Mouse (Mus musculus) hematopoietic stem cell, adult 5-6 weeks (primary cell): ENCODE measurements at regions not wholly inside any gene's neighbourhood (a gene's known extent, or its start where the extent isn't known, plus 50 kb on each side); places are given as distances from the start of the nearest gene placed in this dataset.

Experiments used
- ATAC-seq, 2 experiments: fragments of 125-278 bp in 1 of 2; replicated peaks in 1 of 2; 2 replicates each; pipeline ENCODE4 v1.8.0; 2016 to 2017; ENCODE audit warnings: inconsistent platforms in 2 of 2, mild to moderate bottlenecking in 2 of 2, moderate number of reproducible peaks in 2 of 2, low read depth in 1 of 2, moderate TSS enrichment in 1 of 2; ENCODE audit not compliant: low FRiP score in 2 of 2, poor library complexity in 2 of 2, severe bottlenecking in 2 of 2, insufficient read depth in 1 of 2, low TSS enrichment in 1 of 2

- no peak for ATAC-seq
Measured at GRCm38 (mm10) chr9:74592757-74593156, 269.0 kb upstream of the Onecut1 start.

- ATAC-seq = no peak
Measured at GRCm38 (mm10) chr9:74593970-74594369, 267.8 kb upstream of the Onecut1 start.

- ATAC-seq = no peak
Measured at GRCm38 (mm10) chr9:74604415-74604814, 257.3 kb upstream of the Onecut1 start.

- no peak for ATAC-seq
Measured at GRCm38 (mm10) chr9:74621957-74622356, 239.8 kb upstream of the Onecut1 start.

GRCm38 (mm10) chr9:74645394-74645793 lies 216.3 kb upstream of the Onecut1 start:
- no peak for ATAC-seq

GRCm38 (mm10) chr9:74650036-74650435 lies 211.7 kb upstream of the Onecut1 start:
- no peak for ATAC-seq

GRCm38 (mm10) chr9:74655956-74656355 lies 205.8 kb upstream of the Onecut1 start:
- no peak for ATAC-seq

- ATAC-seq = no peak
Measured at GRCm38 (mm10) chr9:74656392-74656791, 205.3 kb upstream of the Onecut1 start.

- ATAC-seq = no peak
Measured at GRCm38 (mm10) chr9:74671356-74671952, 190.3 kb upstream of the Onecut1 start.

GRCm38 (mm10) chr9:74672261-74672660 lies 189.5 kb upstream of the Onecut1 start:
- ATAC-seq = no peak

- no peak for ATAC-seq
Measured at GRCm38 (mm10) chr9:74698229-74698628, 163.5 kb upstream of the Onecut1 start.

- no peak for ATAC-seq
Measured at GRCm38 (mm10) chr9:74705698-74706097, 156.0 kb upstream of the Onecut1 start.

- no peak for ATAC-seq
Measured at GRCm38 (mm10) chr9:74707608-74708007, 154.1 kb upstream of the Onecut1 start.

GRCm38 (mm10) chr9:74711698-74712097 lies 150.0 kb upstream of the Onecut1 start:
- ATAC-seq = no peak

- ATAC-seq = no peak
Measured at GRCm38 (mm10) chr9:74732451-74732850, 129.3 kb upstream of the Onecut1 start.

GRCm38 (mm10) chr9:74741949-74742348 lies 119.8 kb upstream of the Onecut1 start:
- ATAC-seq = no peak

GRCm38 (mm10) chr9:74747886-74748285 lies 113.8 kb upstream of the Onecut1 start:
- no peak for ATAC-seq

- ATAC-seq = no peak
Measured at GRCm38 (mm10) chr9:74758025-74758424, 103.7 kb upstream of the Onecut1 start.

GRCm38 (mm10) chr9:74758876-74759275 lies 102.8 kb upstream of the Onecut1 start:
- ATAC-seq = no peak

- ATAC-seq = no peak
Measured at GRCm38 (mm10) chr9:74780419-74780818, 81.3 kb upstream of the Onecut1 start.
